Mouse (Mus musculus) hindbrain, embryonic 13.5 days (tissue): ENCODE results near the gene Hmgcl. TPM values are rescaled to one million over a fixed set of nuclear protein-coding genes. Genes with fewer than 3 reads are reported as not detected.

Source experiments
- ATAC-seq: fragments of 200-750 bp; cut with Nextera tagmentation; 2 replicates; pipeline ENCODE4 v1.8.0; 2017; ENCODE audit warnings: moderate TSS enrichment; ENCODE audit not compliant: low FRiP score
- H3K27ac ChIP-seq: fragments of 300-500 bp; sonication (generic); 2 replicates; pipeline ENCODE4 v1.5.1; 2015; ENCODE audit warnings: inconsistent platforms, mild to moderate bottlenecking, moderate library complexity
- H3K27me3 ChIP-seq: fragments of 300-500 bp; sonication (generic); 2 replicates; pipeline ENCODE4 v1.6.1; 2015; ENCODE audit warnings: mild to moderate bottlenecking, inconsistent platforms
- H3K36me3 ChIP-seq: fragments of 300-500 bp; sonication (generic); 2 replicates; pipeline ENCODE4 v1.6.1; 2015; ENCODE audit warnings: mild to moderate bottlenecking, inconsistent platforms
- H3K4me1 ChIP-seq: fragments of 300-500 bp; sonication (generic); replicated peaks from 2 replicates; pipeline ENCODE4 v1.6.1; 2015; ENCODE audit warnings: inconsistent platforms
- H3K4me2 ChIP-seq: fragments of 300-500 bp; sonication (generic); 2 replicates; pipeline ENCODE4 v1.6.1; 2015; ENCODE audit warnings: inconsistent platforms, mild to moderate bottlenecking, moderate library complexity
- H3K4me3 ChIP-seq: fragments of 300-500 bp; sonication (generic); 2 replicates; pipeline ENCODE4 v1.5.1; 2015; ENCODE audit warnings: mild to moderate bottlenecking, inconsistent platforms
- H3K9ac ChIP-seq: fragments of 300-500 bp; sonication (generic); 2 replicates; pipeline ENCODE4 v1.6.1; 2015; ENCODE audit warnings: mild to moderate bottlenecking, inconsistent platforms
- H3K9me3 ChIP-seq: fragments of 300-500 bp; sonication (generic); 2 replicates; pipeline ENCODE4 v1.6.1; 2016; ENCODE audit warnings: inconsistent platforms
- WGBS: fragments of 180-500 bp; shearing (Covaris S2); methylation state at CpG from one replicate; pipeline ENCODE4 v1.1.7; 2015; 5-methylcytosine and 5-hydroxymethylcytosine counted together
- polyA plus RNA-seq: library from polyadenylated mRNA; unstranded; fragments of >200 nt; fragmentation: Nextera tagmentation; extraction: Ambion mirVana; gene quantifications from 2 replicates; pipeline ENCODE4 v1.2.1, GENCODE M21; 2015

The Hmgcl gene
- 52.9 and 56.5 TPM in 2 replicates for polyA plus RNA-seq

DNA sequence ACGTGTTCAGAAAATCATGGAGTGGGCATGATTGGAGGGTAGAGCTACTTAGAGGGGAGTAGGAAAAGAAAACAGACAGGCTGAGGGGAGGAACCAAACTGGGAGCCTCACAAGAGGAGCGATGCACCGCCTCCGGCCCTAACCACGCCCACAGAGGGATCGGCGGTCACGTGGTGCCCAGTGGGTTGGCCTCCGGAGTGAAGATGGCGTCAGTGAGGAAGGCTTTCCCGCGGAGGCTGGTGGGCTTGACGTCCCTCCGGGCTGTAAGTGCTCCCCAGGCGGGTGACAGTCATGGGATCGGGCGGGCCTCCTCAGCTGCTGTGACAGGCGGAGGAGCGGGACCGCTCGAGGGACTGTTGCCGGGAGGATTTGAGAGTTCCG lies at the start of gene Hmgcl:
TSS of gene Hmgcl (plus strand) at position 171 of the 381 bp plus-strand sequence.
- H3K36me3 ChIP-seq: peaks cover 9% of the 10 kb centered on the region
- peak within 1 kb of the TSS; percentile 76 for H3K4me3 ChIP-seq
- peak; percentile 92 for ATAC-seq
- H3K4me2 ChIP-seq: peak within 1 kb of the TSS; percentile 80
- no peaks in the 10 kb centered on the region for H3K9me3 ChIP-seq
- H3K27ac ChIP-seq: peak within 1 kb of the TSS; percentile 83
- no peaks in the 10 kb centered on the region for H3K27me3 ChIP-seq
- H3K4me1 ChIP-seq: peaks cover 34% of the 10 kb centered on the region
- under 1% methylated on average over 23 of the region's 23 CpGs for WGBS
- H3K9ac ChIP-seq: peak within 1 kb of the TSS; percentile 85

DNA sequence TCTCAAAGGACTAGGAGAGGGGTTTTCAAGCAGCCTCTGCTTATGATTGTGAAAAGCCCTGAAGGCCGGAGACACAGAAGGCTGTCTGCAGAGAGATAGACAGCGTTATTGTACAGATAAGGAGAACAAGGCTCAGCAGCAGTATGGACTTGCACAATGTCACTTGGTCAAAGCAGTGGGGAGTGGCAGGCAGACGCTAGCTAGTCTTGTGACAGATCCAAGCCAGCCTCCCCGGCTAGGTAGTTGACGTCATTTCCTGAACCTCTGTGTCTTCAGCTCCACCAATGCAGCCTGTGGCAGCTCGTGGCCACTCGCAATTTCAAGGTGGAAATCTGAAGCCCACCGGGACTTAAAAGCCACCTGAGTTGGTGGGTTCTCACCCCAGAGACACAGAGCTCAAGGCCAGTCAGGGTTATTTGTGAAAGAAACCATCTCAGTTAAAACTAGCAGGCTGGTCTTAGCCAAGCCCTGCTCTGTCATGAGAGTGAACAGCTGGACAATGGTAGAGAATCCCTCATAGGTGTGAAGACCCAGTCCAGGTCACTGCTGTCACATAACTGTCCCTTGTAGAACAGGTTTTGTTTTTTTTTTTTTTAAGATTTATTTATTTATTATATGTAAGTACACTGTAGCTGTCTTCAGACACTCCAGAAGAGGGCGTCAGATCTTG lies 47.7 kb upstream of the Hmgcl start:
- no peaks in the 10 kb centered on the region for H3K9me3 ChIP-seq
- no peak overlapping the region for H3K9ac ChIP-seq
- H3K27ac ChIP-seq: no peak overlapping the region
- WGBS: 85% methylated on average over 8 of the region's 9 CpGs
- no peak overlapping the region for H3K4me3 ChIP-seq
- no peaks in the 10 kb centered on the region for H3K27me3 ChIP-seq
- ATAC-seq: no peak
- no peaks in the 10 kb centered on the region for H3K36me3 ChIP-seq
- H3K4me2 ChIP-seq: no peak overlapping the region
- H3K4me1 ChIP-seq: no peaks in the 10 kb centered on the region

DNA sequence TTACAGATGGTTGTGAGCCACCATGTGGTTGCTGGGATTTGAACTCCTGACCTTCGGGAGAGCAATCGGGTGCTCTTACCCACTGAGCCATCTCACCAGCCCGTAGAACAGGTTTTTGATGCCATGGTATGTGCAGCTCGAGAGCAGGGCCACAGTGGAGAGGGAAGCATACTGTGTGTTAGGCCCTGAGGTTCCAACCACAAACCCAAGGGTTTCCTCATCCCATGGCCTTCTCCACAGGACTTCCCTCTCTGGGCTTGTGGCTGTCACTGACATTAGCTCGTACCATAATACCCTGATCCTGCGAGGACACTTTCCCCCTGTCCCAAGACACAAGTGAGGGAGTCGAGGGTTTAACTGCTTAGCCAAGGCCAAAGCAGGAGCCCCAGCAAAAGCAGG lies 47.2 kb upstream of the Hmgcl start:
- H3K9me3 ChIP-seq: no peaks in the 10 kb centered on the region
- 86% methylated on average over 7 of the region's 7 CpGs for WGBS
- ATAC-seq: no peak

DNA sequence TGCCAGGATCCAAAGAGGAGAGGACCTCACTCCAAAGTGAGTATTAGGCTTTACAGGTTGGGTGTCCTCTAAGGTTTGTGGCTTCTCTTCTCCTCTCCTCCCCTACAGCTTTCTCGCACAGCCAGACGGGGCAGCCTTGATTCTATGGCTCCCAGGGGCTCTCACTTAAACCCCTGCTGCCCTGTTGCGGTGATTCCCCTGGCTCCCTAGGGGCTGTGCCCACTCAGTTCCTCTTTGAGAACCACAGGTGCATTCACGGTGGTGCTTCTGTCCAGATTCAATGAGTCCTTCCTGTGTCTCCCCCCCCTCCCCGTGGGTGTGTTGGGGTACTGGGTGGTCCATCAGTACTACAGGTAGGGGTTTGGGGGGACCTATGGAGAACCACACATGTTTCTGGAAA lies 46.2 kb upstream of the Hmgcl start:
- H3K27ac ChIP-seq: no peak overlapping the region
- H3K9me3 ChIP-seq: no peaks in the 10 kb centered on the region
- no peak overlapping the region for H3K4me2 ChIP-seq
- H3K4me3 ChIP-seq: no peak overlapping the region
- no peak overlapping the region for H3K9ac ChIP-seq
- no peaks in the 10 kb centered on the region for H3K36me3 ChIP-seq
- no peak for ATAC-seq
- WGBS: 75% methylated on average over 5 of the region's 5 CpGs
- no peaks in the 10 kb centered on the region for H3K27me3 ChIP-seq
- H3K4me1 ChIP-seq: no peaks in the 10 kb centered on the region

More for the DNA sequence above, 47.2 kb upstream of the Hmgcl start:
- Histone ChIP-seq H3K27ac (no peak overlapping the region), H3K27me3 (no peaks in the 10 kb centered on the region), H3K4me1 (no peaks in the 10 kb centered on the region), H3K9ac (no peak overlapping the region), H3K36me3 (no peaks in the 10 kb centered on the region), H3K4me3 (no peak overlapping the region), H3K4me2 (no peak overlapping the region)

DNA sequence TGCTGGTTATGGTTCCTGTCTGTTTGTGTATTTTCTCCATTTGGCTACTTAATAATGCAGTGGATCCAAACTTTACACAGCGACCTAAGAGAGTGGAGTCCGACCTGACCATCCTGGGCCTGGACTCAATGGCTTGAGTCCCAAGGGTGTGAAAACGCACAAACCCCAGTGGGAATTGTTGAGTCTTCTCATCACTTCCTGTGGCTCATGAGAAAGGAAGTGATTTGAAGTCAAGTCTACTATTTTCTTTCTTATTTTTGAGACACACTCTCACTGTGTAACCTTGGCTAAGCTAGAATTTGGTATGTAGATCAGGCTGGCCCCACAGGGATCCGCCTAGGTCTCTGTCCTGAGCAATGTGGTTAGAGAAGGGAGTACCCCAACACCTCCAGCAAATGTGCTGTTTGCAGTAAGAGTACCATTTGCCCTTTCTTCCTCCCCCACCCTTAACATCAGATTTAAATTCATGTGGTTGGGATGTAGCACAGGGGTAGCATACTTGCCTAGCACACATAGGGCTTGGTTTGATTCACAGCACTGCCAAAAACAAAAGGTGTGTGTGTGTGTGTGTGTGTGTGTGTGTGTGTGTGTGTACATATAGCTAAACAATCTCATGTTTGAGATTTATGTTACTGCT lies 43.5 kb upstream of the Hmgcl start:
- Histone ChIP-seq H3K9me3 (no peaks in the 10 kb centered on the region), H3K4me2 (no peak overlapping the region), H3K36me3 (no peaks in the 10 kb centered on the region), H3K27ac (no peak overlapping the region), H3K27me3 (no peaks in the 10 kb centered on the region), H3K4me3 (no peak overlapping the region), H3K4me1 (no peaks in the 10 kb centered on the region), H3K9ac (no peak overlapping the region)
- no peak for ATAC-seq
- WGBS: 88% methylated on average over 4 of the region's 4 CpGs

DNA sequence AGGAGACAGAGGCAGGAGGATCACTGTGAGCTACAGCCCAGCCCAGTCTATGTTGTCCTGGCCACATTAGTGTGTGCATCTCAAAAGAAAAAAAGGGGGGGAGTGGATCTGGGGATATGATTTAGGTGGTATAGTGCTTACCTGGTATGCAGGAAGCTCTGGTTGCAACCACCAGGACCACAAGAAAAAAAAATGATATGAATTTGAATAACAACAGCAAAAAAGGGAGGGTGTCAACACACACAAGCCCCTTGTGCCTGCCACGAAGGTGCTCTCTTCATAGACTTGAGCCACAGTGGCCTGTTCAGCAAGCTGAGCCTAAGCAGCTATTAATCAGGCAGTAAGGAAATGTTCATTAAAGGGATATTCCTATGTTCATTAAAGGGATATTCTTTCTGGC lies 41.4 kb upstream of the Hmgcl start:
- Histone ChIP-seq H3K4me1 (no peaks in the 10 kb centered on the region), H3K9me3 (no peaks in the 10 kb centered on the region), H3K4me3 (no peak overlapping the region), H3K36me3 (no peaks in the 10 kb centered on the region), H3K9ac (no peak overlapping the region), H3K27me3 (no peaks in the 10 kb centered on the region), H3K27ac (no peak overlapping the region), H3K4me2 (no peak overlapping the region)
- no peak for ATAC-seq
- 73% methylated on average over 1 of the region's 1 CpGs for WGBS

DNA sequence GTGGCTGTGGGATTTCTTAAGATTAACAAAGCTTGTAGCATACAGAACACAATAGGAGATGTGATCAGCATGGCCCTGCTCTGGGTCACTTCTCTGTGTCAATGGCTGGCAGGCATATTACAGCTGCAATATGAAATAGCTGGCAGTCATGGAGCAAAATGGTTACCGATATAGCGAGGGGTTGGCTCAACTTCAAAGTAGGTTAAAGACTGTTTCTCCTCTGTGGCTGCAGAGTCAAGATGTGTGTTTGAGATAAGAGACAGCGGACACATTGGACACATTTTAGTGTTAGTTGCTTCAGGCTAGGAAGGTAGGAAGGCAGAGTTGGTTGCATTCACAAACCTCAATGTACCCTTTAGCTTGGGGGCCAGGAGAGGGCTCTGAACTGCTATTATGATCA lies 39.6 kb upstream of the Hmgcl start:
- 93% methylated on average over 3 of the region's 3 CpGs for WGBS
- no peak overlapping the region for H3K9ac ChIP-seq
- H3K4me1 ChIP-seq: 0 out of 2 replicates have a peak, but pooled peaks cover 2% of the 10 kb centered on the region
- H3K9me3 ChIP-seq: no peaks in the 10 kb centered on the region
- H3K36me3 ChIP-seq: no peaks in the 10 kb centered on the region
- no peak overlapping the region for H3K4me2 ChIP-seq
- no peak overlapping the region for H3K4me3 ChIP-seq
- no peak for ATAC-seq
- H3K27me3 ChIP-seq: no peaks in the 10 kb centered on the region
- H3K27ac ChIP-seq: no peak overlapping the region

DNA sequence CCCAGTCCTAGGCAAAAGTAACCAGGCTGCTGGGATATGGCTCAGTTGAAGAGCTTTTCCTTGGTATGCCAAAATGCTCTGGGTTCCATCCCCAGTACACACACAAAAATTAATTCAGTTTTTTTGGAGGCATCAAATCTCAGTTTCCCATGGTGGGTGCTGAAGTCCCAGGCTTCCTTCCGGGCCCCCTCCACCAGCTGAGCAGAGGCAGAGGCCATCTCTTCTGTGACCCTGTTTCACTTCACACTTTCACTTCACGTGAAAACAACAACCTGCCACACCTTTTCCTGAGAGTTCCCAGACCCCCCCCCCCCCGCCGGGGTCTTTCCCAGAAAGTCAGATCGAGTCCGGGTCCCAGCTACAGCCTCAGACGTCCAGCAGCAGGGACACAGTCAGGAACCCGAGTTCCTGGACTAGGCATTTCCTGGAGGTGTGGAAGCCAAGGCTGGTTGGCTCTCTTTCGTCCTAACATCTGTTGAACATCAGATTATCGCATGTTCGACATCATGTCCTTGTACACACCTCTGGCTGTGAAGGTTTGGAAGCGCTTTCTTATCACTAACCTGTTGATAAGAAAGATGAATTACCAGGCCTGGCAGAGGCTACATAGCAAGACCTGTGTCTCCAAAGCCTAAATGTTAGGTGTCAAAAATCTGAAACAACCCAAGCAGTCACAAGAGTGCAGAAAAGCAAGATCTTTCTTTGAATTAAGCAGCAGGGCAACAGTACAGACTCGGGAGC lies 36.8 kb upstream of the Hmgcl start:
- Histone ChIP-seq H3K4me1 (peaks cover 13% of the 10 kb centered on the region), H3K27ac (no peak overlapping the region), H3K9me3 (no peaks in the 10 kb centered on the region), H3K36me3 (no peaks in the 10 kb centered on the region), H3K4me3 (no peak overlapping the region), H3K4me2 (no peak overlapping the region), H3K9ac (no peak overlapping the region), H3K27me3 (no peaks in the 10 kb centered on the region)
- no peak for ATAC-seq
- WGBS: 78% methylated on average over 13 of the region's 13 CpGs

DNA sequence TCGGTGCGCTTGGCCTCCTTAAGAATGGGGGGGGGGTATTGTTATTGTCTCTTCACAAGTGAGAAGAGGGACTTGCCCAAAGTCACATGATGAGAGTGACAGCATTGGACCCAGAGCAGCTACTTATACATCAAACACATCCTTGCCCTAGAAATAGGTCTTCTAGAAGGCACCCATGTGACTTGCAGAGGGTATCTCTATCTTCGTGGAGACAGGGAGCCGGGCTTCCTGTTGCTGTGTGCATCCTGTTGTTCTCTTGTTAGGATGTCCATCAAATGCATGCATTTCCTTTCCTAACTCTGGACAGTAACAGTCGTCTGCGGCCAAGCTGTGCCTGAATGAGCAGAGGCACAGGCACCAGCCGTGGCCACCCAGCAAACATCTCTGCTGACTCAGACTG lies 34.7 kb upstream of the Hmgcl start:
- Histone ChIP-seq H3K9me3 (no peaks in the 10 kb centered on the region), H3K9ac (0 out of 2 replicates have a peak overlapping the region, but pooled peaks have one; percentile 2), H3K27ac (no peak overlapping the region; the same call in 1 of the 2 replicates), H3K4me1 (peaks cover 13% of the 10 kb centered on the region), H3K4me2 (no peak overlapping the region), H3K36me3 (no peaks in the 10 kb centered on the region), H3K27me3 (no peaks in the 10 kb centered on the region), H3K4me3 (no peak overlapping the region)
- 67% methylated on average over 7 of the region's 7 CpGs for WGBS
- no peak for ATAC-seq

DNA sequence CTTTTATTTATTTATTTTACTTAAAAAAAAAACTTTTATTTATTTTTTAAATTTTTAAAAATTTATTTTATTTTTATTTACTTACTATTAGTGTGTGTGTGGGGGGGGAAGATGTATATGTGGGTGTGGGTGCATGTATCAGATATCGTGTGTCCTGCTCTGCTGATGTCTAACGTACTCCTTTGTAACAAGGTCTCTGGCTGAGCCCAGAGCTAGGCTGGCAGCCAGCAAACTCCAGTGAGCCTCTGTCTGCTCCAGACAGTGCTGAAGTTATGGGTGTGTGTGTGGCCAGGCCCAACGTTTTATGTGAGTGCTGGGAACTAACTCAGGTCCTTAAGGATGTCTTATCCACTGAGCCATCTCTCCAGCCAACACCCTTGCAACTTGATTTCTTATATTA lies 34.1 kb upstream of the Hmgcl start:
- 50% methylated on average over 3 of the region's 3 CpGs for WGBS
- H3K36me3 ChIP-seq: no peaks in the 10 kb centered on the region
- no peaks in the 10 kb centered on the region for H3K9me3 ChIP-seq
- H3K27ac ChIP-seq: 0 out of 2 replicates have a peak overlapping the region, but pooled peaks have one; percentile 66
- no peak overlapping the region for H3K9ac ChIP-seq
- no peaks in the 10 kb centered on the region for H3K27me3 ChIP-seq
- no peak overlapping the region for H3K4me3 ChIP-seq
- no peak overlapping the region for H3K4me2 ChIP-seq
- ATAC-seq: no peak
- peaks cover 13% of the 10 kb centered on the region for H3K4me1 ChIP-seq

DNA sequence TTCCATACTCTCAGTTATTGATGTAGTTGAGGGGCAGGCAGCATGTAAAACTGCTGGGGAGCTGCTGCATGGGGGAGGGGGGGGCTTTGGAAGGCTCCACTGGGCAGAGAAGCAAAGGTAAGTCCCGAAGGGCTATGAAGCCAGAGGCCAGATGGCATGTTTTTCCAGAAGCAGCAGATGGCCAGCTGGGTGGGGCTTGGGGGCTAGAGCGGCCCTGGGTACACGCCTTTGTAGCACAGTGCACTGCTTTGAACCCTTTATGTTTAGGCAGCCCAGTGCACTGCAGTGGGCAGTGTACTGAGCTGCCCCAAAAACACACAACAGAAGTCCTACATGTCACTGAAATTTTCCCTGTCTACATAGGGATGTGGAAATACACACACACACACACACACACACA lies 33.4 kb upstream of the Hmgcl start:
- H3K36me3 ChIP-seq: no peaks in the 10 kb centered on the region
- H3K4me1 ChIP-seq: peaks cover 13% of the 10 kb centered on the region
- peak overlapping the region; percentile 66; the same call in 1 of the 2 replicates for H3K27ac ChIP-seq
- ATAC-seq: peak; percentile 46; the same call in 1 of the 2 replicates
- H3K9me3 ChIP-seq: no peaks in the 10 kb centered on the region
- WGBS: 13% methylated on average over 3 of the region's 3 CpGs
- no peaks in the 10 kb centered on the region for H3K27me3 ChIP-seq
- no peak overlapping the region for H3K4me3 ChIP-seq
- H3K9ac ChIP-seq: peak overlapping the region; percentile 43; the same call in 1 of the 2 replicates
- no peak overlapping the region for H3K4me2 ChIP-seq

DNA sequence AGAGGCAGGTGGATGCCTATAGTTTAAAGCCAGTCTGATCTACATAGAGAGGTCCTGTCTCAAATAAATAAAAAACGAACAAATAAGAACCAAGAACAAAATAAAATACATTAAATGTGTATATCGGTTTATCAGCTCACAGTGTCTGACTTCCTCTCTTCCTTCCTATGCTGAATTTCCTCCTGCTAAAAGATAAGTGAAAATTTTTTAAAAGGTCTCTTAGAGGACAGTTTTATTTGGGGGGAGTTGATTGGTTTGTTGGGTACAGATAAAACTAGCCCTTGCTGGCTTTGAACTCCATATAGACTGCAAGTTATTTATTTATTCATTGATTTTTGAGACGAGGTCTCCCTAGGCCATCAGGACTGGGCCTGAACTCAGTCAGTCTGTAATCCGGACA lies 32.8 kb upstream of the Hmgcl start:
- Histone ChIP-seq H3K27me3 (no peaks in the 10 kb centered on the region), H3K36me3 (no peaks in the 10 kb centered on the region), H3K9ac (no peak overlapping the region), H3K4me3 (no peak overlapping the region), H3K9me3 (no peaks in the 10 kb centered on the region), H3K4me1 (peaks cover 13% of the 10 kb centered on the region), H3K4me2 (no peak overlapping the region), H3K27ac (no peak overlapping the region)
- 74% methylated on average over 4 of the region's 4 CpGs for WGBS
- ATAC-seq: no peak
